ENCODE assay signal across 7 mouse cellular contexts in genomic region chr3:96327131-96327530, GRCm38 (mm10). TPM values are rescaled to one million over a fixed set of nuclear protein-coding genes. Genes with fewer than 3 reads are reported as not detected.
A peak's percentile ranks its signal among the peaks of the same experiment; 100 is the strongest.
DNase-seq lines count a peak whose midpoint lies in the region; ATAC-seq and TF ChIP-seq lines count a peak whose summit lies in the region.

No protein-coding gene starts in this region.

- no peaks in the 10 kb centered on the region for H3K36me3 ChIP-seq in lung, embryonic 14.5 days (ENCODE audit: insufficient read depth)
- no peaks in the 10 kb centered on the region for H3K36me3 ChIP-seq in forebrain, embryonic 16.5 days (ENCODE audit: control insufficient read depth, insufficient read depth)
- no peaks in the 10 kb centered on the region for H3K36me3 ChIP-seq in lung, postnatal 0 days (ENCODE audit: insufficient read depth, low read length)

- TF ChIP-seq EP300 in lung, postnatal 0 days (IDR thresholded peaks at IDR 0.05) = no peak

- peaks cover 62% of the 10 kb centered on the region for H3K27me3 ChIP-seq in lung, embryonic 14.5 days (ENCODE audit: insufficient read depth, low read length)
- H3K27me3 ChIP-seq in forebrain, embryonic 16.5 days (replicated peaks; ENCODE audit: control insufficient read depth, insufficient read depth, low read length) = peaks cover 70% of the 10 kb centered on the region
- peaks cover 64% of the 10 kb centered on the region for H3K27me3 ChIP-seq in lung, postnatal 0 days (replicated peaks; ENCODE audit: insufficient read depth, low read length)

- TF ChIP-seq CTCF in lung, embryonic 14.5 days (IDR thresholded peaks at IDR 0.05; ENCODE audit: low read depth) = peak; percentile 67
- TF ChIP-seq CTCF in lung, postnatal 0 days (IDR thresholded peaks at IDR 0.05) = peak; percentile 69

- no peaks in the 10 kb centered on the region for H3K4me1 ChIP-seq in lung, embryonic 14.5 days (ENCODE audit: insufficient read depth)
- H3K4me1 ChIP-seq in forebrain, embryonic 16.5 days (replicated peaks; ENCODE audit: control insufficient read depth, insufficient read depth, low read length) = peaks cover 4% of the 10 kb centered on the region; the same call in 1 of the 2 replicates
- H3K4me1 ChIP-seq in lung, postnatal 0 days (ENCODE audit: insufficient read depth, low read depth, low read length) = no peaks in the 10 kb centered on the region

- DNase-seq in lung, embryonic 14.5 days = peak; percentile 72
- DNase-seq in lung, adult 18-20 months = no peak
- DNase-seq in R1 (ENCODE audit: low read depth, low spot score) = peak; percentile 90
- DNase-seq in lung, postnatal 0 days (ENCODE audit: low spot score) = peak; percentile 75
- DNase-seq in left cerebral cortex, postnatal 10 days (ENCODE audit: extremely low spot score in 1 of 2, low spot score in 2 of 2) = no peak
- DNase-seq in gastrocnemius, adult 18-20 months (ENCODE audit: low spot score) = no peak

- ATAC-seq in lung, embryonic 14.5 days (ENCODE audit: insufficient read depth) = no peak
- peak; percentile 64; the same call in 1 of the 2 replicates for ATAC-seq in forebrain, embryonic 16.5 days
- no peak for ATAC-seq in lung, postnatal 0 days

- peak overlapping the region; percentile 59 for H3K4me2 ChIP-seq in lung, embryonic 14.5 days
- H3K4me2 ChIP-seq in forebrain, embryonic 16.5 days (ENCODE audit: low read length) = no peak overlapping the region
- H3K4me2 ChIP-seq in lung, postnatal 0 days (replicated peaks; ENCODE audit: low read depth, low read length) = no peak overlapping the region

- H3K4me3 ChIP-seq in lung, embryonic 14.5 days (ENCODE audit: low read depth, low read length) = no peak overlapping the region
- no peak overlapping the region for H3K4me3 ChIP-seq in forebrain, embryonic 16.5 days (replicated peaks; ENCODE audit: low read length)
- H3K4me3 ChIP-seq in lung, postnatal 0 days (ENCODE audit: low read depth, low read length) = no peak overlapping the region

- intact Hi-C loops in left cerebral cortex, postnatal 10 days (cut with DNase I) = loop anchor here (5.0 kb wide), 1 partner anchor 115 kb away; no protein-coding TSS in a partner anchor

- no peaks in the 10 kb centered on the region for H3K9me3 ChIP-seq in lung, embryonic 14.5 days (ENCODE audit: low read depth, low read length)
- no peaks in the 10 kb centered on the region; the same call in 1 of the 2 replicates for H3K9me3 ChIP-seq in forebrain, embryonic 16.5 days (ENCODE audit: control insufficient read depth, low read length)
- no peaks in the 10 kb centered on the region for H3K9me3 ChIP-seq in lung, postnatal 0 days (ENCODE audit: low read length)

- no peak overlapping the region for H3K27ac ChIP-seq in lung, embryonic 14.5 days (ENCODE audit: low read depth)
- H3K27ac ChIP-seq in forebrain, embryonic 16.5 days (ENCODE audit: low read length) = no peak overlapping the region
- H3K27ac ChIP-seq in lung, postnatal 0 days (ENCODE audit: low read length) = no peak overlapping the region

- 5% methylated on average over 6 of the region's 6 CpGs for WGBS in lung, embryonic 14.5 days
- WGBS in forebrain, embryonic 16.5 days = under 1% methylated on average over 6 of the region's 6 CpGs
- whole genome bisulfite sequencing in lung, postnatal 0 days = 1% methylated on average over 6 of the region's 6 CpGs

- H3K9ac ChIP-seq in lung, embryonic 14.5 days = no peak overlapping the region
- H3K9ac ChIP-seq in forebrain, embryonic 16.5 days (replicated peaks; ENCODE audit: low read depth, low read length) = no peak overlapping the region
- H3K9ac ChIP-seq in lung, postnatal 0 days (replicated peaks; ENCODE audit: low read depth) = no peak overlapping the region

RNA-seq across cellular contexts. Expression of gene Fcgr1, which starts 33.4 kb away (rescaled TPM):
- 3.3 and 3.9 TPM in 2 replicates for polyA plus RNA-seq in lung, embryonic 14.5 days (2014; fragmentation: Nextera tagmentation; extraction: Ambion mirVana)
- 0.92 and 0.99 TPM in 2 replicates for polyA plus RNA-seq in forebrain, embryonic 16.5 days (2015; fragmentation: Nextera tagmentation; extraction: Ambion mirVana)
- polyA plus RNA-seq in lung, postnatal 0 days (2015; fragmentation: Nextera tagmentation; extraction: Ambion mirVana) = 4.7 and 5.3 TPM in 2 replicates
- 1 to 10 TPM; 1.9 to 3.4 TPM for total RNA-seq in left cerebral cortex, postnatal 10 days (2021)
- under 1 TPM in 1 of 2 experiments, not detected in 1; 0.14 TPM for total RNA-seq in gastrocnemius, adult 18-20 months (2021)

RNA-seq across cellular contexts. Expression of gene Hist2h2bb, which starts 57.6 kb away (rescaled TPM):
- 23.2 and 26.7 TPM in 2 replicates for polyA plus RNA-seq in lung, embryonic 14.5 days (2014; fragmentation: Nextera tagmentation; extraction: Ambion mirVana)
- 3.2 and 4.6 TPM in 2 replicates for polyA plus RNA-seq in forebrain, embryonic 16.5 days (2015; fragmentation: Nextera tagmentation; extraction: Ambion mirVana)
- 0.48 and 2.9 TPM in 2 replicates for polyA plus RNA-seq in lung, postnatal 0 days (2015; fragmentation: Nextera tagmentation; extraction: Ambion mirVana)
- 100 to 1,000 TPM; 161 to 194 TPM for total RNA-seq in left cerebral cortex, postnatal 10 days (2021)
- 10 to 100 TPM; 15.3 to 27.5 TPM for total RNA-seq in gastrocnemius, adult 18-20 months (2021)

RNA-seq across cellular contexts. Expression of gene Hist2h3b, which starts 58.7 kb away (rescaled TPM):
- polyA plus RNA-seq in lung, embryonic 14.5 days (2014; fragmentation: Nextera tagmentation; extraction: Ambion mirVana) = 100 and 111 TPM in 2 replicates
- 23.1 and 24.7 TPM in 2 replicates for polyA plus RNA-seq in forebrain, embryonic 16.5 days (2015; fragmentation: Nextera tagmentation; extraction: Ambion mirVana)
- polyA plus RNA-seq in lung, postnatal 0 days (2015; fragmentation: Nextera tagmentation; extraction: Ambion mirVana) = 12.5 and 12.9 TPM in 2 replicates
- 100 to 1,000 TPM; 116 to 121 TPM for total RNA-seq in left cerebral cortex, postnatal 10 days (2021)
- 10 to 100 TPM; 14.0 to 16.9 TPM for total RNA-seq in gastrocnemius, adult 18-20 months (2021)

Comparison
In these comparisons a context has a peak if more than half of its experiments do, and no peak if none do; other contexts are left out.
1. DNase-seq: peak in lung, embryonic 14.5 days (single experiment), R1 (single experiment) and lung, postnatal 0 days (single experiment); none in lung, adult 18-20 months (0 of 2), left cerebral cortex, postnatal 10 days (0 of 2) and gastrocnemius, adult 18-20 months (single experiment).